Mouse (Mus musculus) urinary bladder, adult 18-20 months (tissue): ENCODE measurements around the gene Stxbp6.
A peak's percentile ranks its signal among the peaks of the same experiment; 100 is the strongest.
"Not testable (repeated sequence)": the region's sequence is repeated elsewhere in the genome, so short reads cannot be mapped to it uniquely, and the experiment has no call there.

Source experiments
- DNase-seq, 2 experiments: peaks; one replicate each; pipeline ENCODE4 v3.0.0; 2022; ENCODE audit warnings: low spot score in 2 of 2, mixed read lengths in 2 of 2

Stxbp6 gene

GRCm38 (mm10) chr12:45074611-45075342 is at the start of gene Stxbp6:
Gene Stxbp6, minus strand, starts transcription at chr12:45074709.
- peak; percentile 47 to 71 for DNase-seq

- DNase-seq, result not testable (repeated sequence)
Measured at GRCm38 (mm10) chr12:45102954-45103353, 28.4 kb upstream of the Stxbp6 start.

GRCm38 (mm10) chr12:45093732-45094131 is 19.2 kb upstream of the Stxbp6 start:
- no peak for DNase-seq

GRCm38 (mm10) chr12:45092444-45092843 is 17.9 kb upstream of the Stxbp6 start:
- no peak for DNase-seq

GRCm38 (mm10) chr12:45083145-45083475 is 8.6 kb upstream of the Stxbp6 start:
- no peak for DNase-seq

GRCm38 (mm10) chr12:45082379-45083144 is 8.1 kb upstream of the Stxbp6 start:
- DNase-seq, result no peak

- DNase-seq, result no peak
Measured at GRCm38 (mm10) chr12:45081617-45082016, 7.1 kb upstream of the Stxbp6 start.

GRCm38 (mm10) chr12:45080753-45081122 is 6.2 kb upstream of the Stxbp6 start:
- DNase-seq, result no peak

GRCm38 (mm10) chr12:45080036-45080752 is 5.7 kb upstream of the Stxbp6 start:
- DNase-seq, result no peak

- no peak for DNase-seq
Measured at GRCm38 (mm10) chr12:45075631-45076030, 1.1 kb upstream of the Stxbp6 start.

- peak; percentile 57 to 64 for DNase-seq
Measured at GRCm38 (mm10) chr12:45074042-45074601, 387 bp downstream of the Stxbp6 start.

- no peak for DNase-seq
Measured at GRCm38 (mm10) chr12:45073331-45074041, 1.0 kb downstream of the Stxbp6 start.

- no peak for DNase-seq
Measured at GRCm38 (mm10) chr12:45072185-45072584, 2.3 kb downstream of the Stxbp6 start.

- DNase-seq, result no peak
Measured at GRCm38 (mm10) chr12:45070186-45070585, 4.3 kb downstream of the Stxbp6 start.

- DNase-seq, result no peak
Measured at GRCm38 (mm10) chr12:45068145-45068754, 6.3 kb downstream of the Stxbp6 start.

- DNase-seq, result no peak
Measured at GRCm38 (mm10) chr12:45067686-45068085, 6.8 kb downstream of the Stxbp6 start.

GRCm38 (mm10) chr12:45067047-45067685 is 7.3 kb downstream of the Stxbp6 start:
- DNase-seq, result no peak

GRCm38 (mm10) chr12:45063606-45064005 is 10.9 kb downstream of the Stxbp6 start:
- DNase-seq, result peak in 1 of 2 experiments; percentile 25

- DNase-seq, result no peak
Measured at GRCm38 (mm10) chr12:45061336-45061735, 13.2 kb downstream of the Stxbp6 start.

GRCm38 (mm10) chr12:45060804-45061203 is 13.7 kb downstream of the Stxbp6 start:
- DNase-seq, result no peak

GRCm38 (mm10) chr12:45058007-45058406 is 16.5 kb downstream of the Stxbp6 start:
- DNase-seq, result no peak
